Mouse (Mus musculus) kidney, adult 2 months (tissue): ENCODE data around the gene Fstl5. TPM values are rescaled to one million over a fixed set of nuclear protein-coding genes. Genes with fewer than 3 reads are reported as not detected.
"Not testable (repeated sequence)": the region's sequence is repeated elsewhere in the genome, so short reads cannot be mapped to it uniquely, and the experiment has no call there.

Experiments used
- DNase-seq: peaks from one replicate; pipeline ENCODE4 v3.0.0; 2021
- H3K27ac ChIP-seq: fragments of 200-500 bp; 2 replicates; pipeline ENCODE4 v1.5.1; 2012; ENCODE audit warnings: low read depth, low read length, control low read depth, inconsistent platforms; ENCODE audit not compliant: insufficient read depth
- H3K27me3 ChIP-seq: fragments of 200-500 bp; replicated peaks from 2 replicates; pipeline ENCODE4 v1.6.1; 2012; ENCODE audit warnings: mild to moderate bottlenecking, moderate library complexity, low read length, inconsistent platforms; ENCODE audit not compliant: control insufficient read depth, insufficient read depth
- H3K36me3 ChIP-seq: fragments of 200-500 bp; 2 replicates; pipeline ENCODE4 v1.6.1; 2012; ENCODE audit warnings: mild to moderate bottlenecking, moderate library complexity, low read length, inconsistent platforms; ENCODE audit not compliant: control insufficient read depth, insufficient read depth
- H3K4me1 ChIP-seq: fragments of 200-500 bp; 2 replicates; pipeline ENCODE4 v1.6.1; 2011; ENCODE audit warnings: low read length; ENCODE audit not compliant: control insufficient read depth, insufficient read depth
- H3K4me3 ChIP-seq: fragments of 200-500 bp; 2 replicates; pipeline ENCODE4 v1.5.1; 2011; ENCODE audit warnings: mild to moderate bottlenecking, low read depth, low read length, control low read depth; ENCODE audit not compliant: insufficient read depth
- CTCF ChIP-seq: fragments of 200-500 bp; conservative IDR thresholded peaks from 2 replicates; pipeline ENCODE4 v1.5.1; 2011; ENCODE audit warnings: low read depth, mild to moderate bottlenecking, control low read depth, low read length, moderate library complexity, mixed read lengths; ENCODE audit not compliant: insufficient read depth, insufficient read length
- POLR2A ChIP-seq: fragments of 200-500 bp; IDR thresholded peaks from one replicate; pipeline ENCODE4 v1.6.1; 2011; ENCODE audit warnings: low read depth, low read length, control low read depth
- WGBS: fragments of 180-500 bp; shearing (Covaris S2); methylation state at CpG from one replicate; pipeline ENCODE4 v1.1.7; 2018; 5-methylcytosine and 5-hydroxymethylcytosine counted together
- polyA plus RNA-seq: library from polyadenylated mRNA; depleted of rRNA; stranded (reverse); fragments of >200 nt; gene quantifications from 2 replicates; pipeline ENCODE4 v1.2.3, GENCODE M21; 2012

Fstl5 gene
- polyA plus RNA-seq, 1 experiment: 0.22 TPM

DNA sequence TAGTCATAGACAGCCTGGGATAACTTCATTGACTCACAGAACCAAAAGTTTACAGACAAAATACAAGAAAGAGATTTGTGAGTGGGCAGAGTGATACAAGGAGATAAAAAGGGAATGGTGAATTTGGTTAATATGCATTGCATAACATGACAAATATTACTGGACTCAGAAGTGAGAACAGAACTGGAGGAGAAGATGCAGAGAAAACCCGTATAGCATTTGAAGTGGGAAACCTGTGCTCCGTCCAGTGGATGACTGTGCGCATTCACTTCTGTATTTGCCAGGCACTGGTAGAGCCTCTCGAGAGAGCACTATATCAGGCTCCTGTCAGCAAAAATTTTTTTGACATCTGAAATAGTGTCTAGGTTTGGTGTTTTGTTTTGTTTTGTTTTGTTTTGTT, 245.5 kb downstream of the Fstl5 start:
- no peaks in the 10 kb centered on the region for H3K4me1 ChIP-seq
- H3K27me3 ChIP-seq: no peaks in the 10 kb centered on the region
- no peaks in the 10 kb centered on the region for H3K36me3 ChIP-seq
- no peak overlapping the region for H3K4me3 ChIP-seq
- DNase-seq: no peak
- TF ChIP-seq POLR2A: no peak
- 84% methylated on average over 4 of the region's 4 CpGs for whole genome bisulfite sequencing
- no peak overlapping the region for H3K27ac ChIP-seq

DNA sequence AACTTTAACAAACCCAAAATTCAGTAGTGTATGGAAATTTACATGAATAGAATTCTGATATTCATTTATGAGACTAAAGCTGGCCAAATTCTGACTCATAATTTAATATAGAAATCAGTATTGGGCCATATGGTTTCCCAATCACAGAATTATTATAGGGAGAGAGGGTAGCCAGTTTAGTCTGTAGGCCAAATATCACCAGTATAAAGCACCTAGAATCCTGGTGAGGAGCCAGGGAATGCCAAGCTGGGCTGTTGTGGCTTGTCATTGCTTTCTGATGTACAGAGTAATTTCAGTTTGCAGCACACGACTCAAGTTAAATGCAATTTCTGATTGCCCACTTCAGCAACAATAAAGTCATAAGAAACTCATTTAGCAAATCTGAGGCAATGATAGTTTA, 248.4 kb downstream of the Fstl5 start:
- no peak for TF ChIP-seq CTCF
- TF ChIP-seq POLR2A: no peak
- 87% methylated on average over 1 of the region's 1 CpGs for WGBS
- no peaks in the 10 kb centered on the region for H3K27me3 ChIP-seq

DNA sequence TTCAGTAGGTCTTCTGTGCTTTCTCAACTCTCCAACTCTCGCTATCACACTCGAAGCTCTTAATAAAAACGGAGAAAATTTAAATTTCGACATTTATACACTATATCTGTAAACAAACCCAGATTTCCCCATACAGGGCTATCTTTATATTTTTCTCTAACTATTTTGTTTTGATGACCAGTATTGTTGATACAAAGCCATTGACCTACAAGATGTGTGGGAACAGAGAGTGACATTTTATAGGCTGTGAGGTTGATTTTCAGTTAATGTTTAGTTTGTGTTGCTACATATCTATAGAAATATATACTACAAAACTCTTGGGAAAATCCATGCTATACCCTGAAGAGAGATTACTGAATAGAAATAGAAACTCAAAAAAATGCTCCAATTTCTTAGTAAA, 262.9 kb downstream of the Fstl5 start:
- H3K36me3 ChIP-seq: no peaks in the 10 kb centered on the region
- no peaks in the 10 kb centered on the region for H3K4me1 ChIP-seq
- H3K4me3 ChIP-seq: no peak overlapping the region
- WGBS: 76% methylated on average over 4 of the region's 4 CpGs
- DNase-seq: no peak
- no peak overlapping the region for H3K27ac ChIP-seq
- no peaks in the 10 kb centered on the region for H3K27me3 ChIP-seq
- TF ChIP-seq POLR2A: no peak

More for the DNA sequence above, 248.4 kb downstream of the Fstl5 start:
- DNase-seq: no peak
- Histone ChIP-seq H3K4me3 (no peak overlapping the region), H3K27ac (no peak overlapping the region), H3K4me1 (no peaks in the 10 kb centered on the region), H3K36me3 (no peaks in the 10 kb centered on the region)

DNA sequence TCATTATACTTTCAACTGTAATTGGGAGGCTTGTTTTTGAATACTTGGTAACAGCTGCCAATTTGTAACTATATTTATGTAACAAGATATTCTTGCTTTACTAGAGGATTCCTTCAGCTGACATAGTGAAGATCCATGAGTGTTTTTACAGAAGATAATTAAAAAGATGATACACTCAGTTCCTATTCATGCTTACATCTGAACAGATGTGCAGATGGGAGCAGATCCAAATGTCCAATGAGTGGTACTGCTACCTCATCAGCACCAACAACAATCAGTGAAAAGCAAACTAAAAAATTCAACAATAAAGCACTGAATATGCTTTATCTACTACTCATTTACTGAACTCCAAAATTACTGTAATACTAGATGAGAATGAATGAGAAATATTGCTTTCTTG, 292.9 kb downstream of the Fstl5 start:
- no peaks in the 10 kb centered on the region for H3K36me3 ChIP-seq
- no peak overlapping the region for H3K4me3 ChIP-seq
- no peak for TF ChIP-seq POLR2A
- no peak for TF ChIP-seq CTCF
- H3K27me3 ChIP-seq: no peaks in the 10 kb centered on the region
- no peak overlapping the region for H3K27ac ChIP-seq
- no peaks in the 10 kb centered on the region for H3K4me1 ChIP-seq
- DNase-seq: no peak

DNA sequence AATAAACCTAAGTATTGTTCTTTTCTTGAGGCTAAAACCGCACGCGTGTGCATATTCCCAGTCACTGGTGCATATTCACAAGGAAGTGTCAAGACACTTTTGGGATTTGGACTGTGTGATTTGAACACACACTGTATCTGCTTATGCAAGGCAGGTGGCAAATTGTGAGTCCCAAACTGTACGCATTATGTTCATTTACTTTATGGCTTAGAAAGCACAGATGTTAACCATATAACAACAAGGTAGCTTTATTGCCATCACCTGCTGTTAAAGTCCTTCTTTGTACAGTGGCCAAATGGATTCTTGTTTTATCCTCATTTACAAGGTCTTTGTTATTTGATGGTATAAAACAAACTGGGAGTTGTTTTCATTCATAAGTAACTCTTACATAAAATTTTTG, 295.8 kb downstream of the Fstl5 start:
- H3K27me3 ChIP-seq: no peaks in the 10 kb centered on the region
- no peaks in the 10 kb centered on the region for H3K36me3 ChIP-seq
- no peak overlapping the region for H3K4me3 ChIP-seq
- DNase-seq: no peak
- 96% methylated on average over 4 of the region's 4 CpGs for WGBS
- no peak for TF ChIP-seq POLR2A
- H3K4me1 ChIP-seq: no peaks in the 10 kb centered on the region
- no peak overlapping the region for H3K27ac ChIP-seq

DNA sequence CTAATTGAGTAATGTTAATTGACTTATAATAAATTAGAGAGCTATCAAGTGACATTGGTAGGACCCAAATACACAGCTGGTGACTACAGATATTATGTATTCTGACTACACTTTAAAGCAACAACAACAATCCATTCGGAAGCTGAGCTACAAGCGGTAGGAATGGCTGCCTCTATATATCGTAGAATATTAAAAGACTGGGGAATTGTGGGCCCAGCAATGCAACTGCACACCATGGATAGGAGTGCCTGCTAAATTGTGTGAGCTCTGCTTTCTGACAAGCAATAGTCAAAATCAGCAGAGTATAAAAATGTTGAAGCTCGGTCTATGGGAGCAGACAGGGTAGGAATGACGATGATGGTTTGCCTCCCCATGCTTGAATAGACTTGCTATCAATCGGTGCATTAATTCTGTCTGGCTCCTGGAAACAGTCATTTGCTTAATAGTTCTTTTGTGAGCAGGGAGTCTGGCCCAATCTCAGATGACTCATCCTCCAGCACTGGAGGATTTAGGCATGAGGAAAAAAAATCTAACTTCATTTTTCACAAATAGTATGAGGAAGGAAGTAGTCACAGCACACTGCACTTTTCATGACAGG, 354.8 kb downstream of the Fstl5 start:
- no peak for DNase-seq
- no peaks in the 10 kb centered on the region for H3K4me1 ChIP-seq
- H3K27ac ChIP-seq: no peak overlapping the region
- no peaks in the 10 kb centered on the region for H3K36me3 ChIP-seq
- no peak overlapping the region for H3K4me3 ChIP-seq
- TF ChIP-seq CTCF (no peak), POLR2A (no peak)
- no peaks in the 10 kb centered on the region for H3K27me3 ChIP-seq
- WGBS: 75% methylated on average over 6 of the region's 6 CpGs

DNA sequence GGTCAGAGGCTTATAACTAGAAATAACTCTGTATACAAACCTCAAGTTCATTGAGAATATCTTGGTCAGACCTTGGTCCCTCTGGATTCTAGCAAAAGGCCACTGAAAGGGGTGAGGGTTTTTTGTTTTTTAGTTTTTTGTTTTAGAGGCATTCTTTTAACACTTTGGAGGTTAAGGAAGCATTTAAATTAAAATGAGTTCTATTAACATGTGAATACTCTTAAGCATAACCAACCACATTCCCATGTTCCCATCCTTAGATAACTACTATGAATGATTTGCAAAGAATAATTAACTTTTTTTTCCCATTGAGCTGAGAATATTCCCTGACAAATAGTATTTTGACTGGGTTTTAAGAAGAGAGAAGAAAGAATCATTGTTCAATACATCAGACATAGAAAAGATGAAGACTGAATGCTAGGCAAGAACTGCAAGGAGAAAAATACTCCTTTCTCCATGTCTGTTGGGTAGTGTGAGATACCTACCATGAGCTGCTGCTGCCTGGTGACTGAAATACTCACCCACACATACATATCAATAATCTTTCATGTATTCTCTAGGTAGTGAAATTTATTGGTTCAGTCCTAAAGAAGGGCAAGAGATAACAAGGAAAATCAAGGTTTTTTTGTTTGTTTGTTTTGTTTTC, 393.3 kb downstream of the Fstl5 start:
- Histone ChIP-seq H3K4me3 (no peak overlapping the region), H3K4me1 (no peaks in the 10 kb centered on the region), H3K36me3 (no peaks in the 10 kb centered on the region), H3K27me3 (no peaks in the 10 kb centered on the region), H3K27ac (no peak overlapping the region)
- TF ChIP-seq POLR2A: no peak
- TF ChIP-seq CTCF: no peak
- no peak for DNase-seq

DNA sequence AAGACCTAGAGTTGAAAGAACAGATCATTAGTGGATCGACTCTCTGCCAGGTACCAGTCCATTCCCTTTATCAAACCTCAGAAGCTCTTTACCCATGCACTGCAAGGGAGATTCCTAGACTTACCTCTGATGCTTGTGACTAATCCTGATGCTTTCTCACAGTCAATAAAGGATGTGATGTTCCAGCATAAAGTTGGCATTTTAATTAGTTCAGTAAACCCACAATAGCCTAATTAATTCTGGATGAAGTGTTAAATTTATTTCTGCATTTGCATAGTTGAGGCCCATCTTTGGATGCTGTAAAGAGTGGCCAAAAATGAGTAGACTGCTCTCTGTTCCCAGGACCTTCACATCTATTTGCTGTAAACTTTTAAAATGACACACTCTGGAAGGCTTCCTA, 394.1 kb downstream of the Fstl5 start:
- no peak for TF ChIP-seq CTCF
- TF ChIP-seq POLR2A: no peak
- 58% methylated on average over 1 of the region's 1 CpGs for WGBS
- H3K36me3 ChIP-seq: no peaks in the 10 kb centered on the region
- no peaks in the 10 kb centered on the region for H3K4me1 ChIP-seq
- H3K27ac ChIP-seq: no peak overlapping the region
- no peak overlapping the region for H3K4me3 ChIP-seq
- no peak for DNase-seq
- no peaks in the 10 kb centered on the region for H3K27me3 ChIP-seq

DNA sequence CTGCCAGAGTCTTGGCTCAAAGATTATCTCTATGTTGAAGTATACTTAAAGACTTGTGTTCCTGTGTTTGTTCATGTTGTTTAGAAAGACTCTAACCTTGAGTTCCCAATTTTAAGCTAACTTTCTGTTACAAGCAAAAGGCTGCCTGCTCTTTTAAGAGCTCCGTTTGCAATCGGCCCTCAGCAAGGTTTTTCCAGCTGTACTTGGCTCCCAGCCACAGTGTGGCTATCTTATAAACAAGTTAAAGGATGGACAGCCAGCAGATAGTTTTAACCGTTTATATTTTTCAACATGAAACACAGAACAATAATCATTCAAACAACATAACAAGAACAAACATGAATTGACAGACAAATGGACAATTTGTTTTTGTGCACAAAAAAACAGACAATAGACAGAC, 433.8 kb downstream of the Fstl5 start:
- WGBS: 76% methylated on average over 3 of the region's 3 CpGs
- not testable (repeated sequence) for DNase-seq, H3K4me1 ChIP-seq

More for the DNA sequence above, 433.8 kb downstream of the Fstl5 start:
- H3K27me3 ChIP-seq, H3K4me3 ChIP-seq, H3K36me3 ChIP-seq, H3K27ac ChIP-seq: not testable (repeated sequence)
